Comparison of ENCODE assay signal across 8 mouse cellular contexts in genomic region chr12:55499031-55499430, GRCm38 (mm10). TPM values are rescaled to one million over a fixed set of nuclear protein-coding genes. Genes with fewer than 3 reads are reported as not detected.
DNase-seq lines count a peak whose midpoint lies in the region; ATAC-seq and TF ChIP-seq lines count a peak whose summit lies in the region.

No protein-coding gene starts in this region.

- H3K27me3 ChIP-seq in intestine, embryonic 14.5 days (replicated peaks; ENCODE audit: control insufficient read depth, insufficient read depth, low read length) = no peaks in the 10 kb centered on the region

- H3K9ac ChIP-seq in intestine, embryonic 14.5 days (ENCODE audit: low read length) = no peak overlapping the region

- H3K4me3 ChIP-seq in gastrocnemius, adult 2 months = peak overlapping the region; percentile 47
- no peak overlapping the region for H3K4me3 ChIP-seq in intestine, embryonic 14.5 days (ENCODE audit: low read depth, low read length)

- no peaks in the 10 kb centered on the region for H3K36me3 ChIP-seq in intestine, embryonic 14.5 days (ENCODE audit: control insufficient read depth, insufficient read depth, low read length)

- intact Hi-C loops in gastrocnemius, adult 2 months (cut with DNase I) = loop anchor here (1.0 to 5.0 kb wide), 3 partner anchors 122 to 184 kb away; no protein-coding TSS in a partner anchor
- intact Hi-C loops in left cerebral cortex, postnatal 25 days (cut with DNase I) = loop anchor here (1.0 kb wide), 3 partner anchors 127 to 184 kb away; no protein-coding TSS in a partner anchor

- H3K27ac ChIP-seq in gastrocnemius, adult 2 months = no peak overlapping the region
- no peak overlapping the region for H3K27ac ChIP-seq in intestine, embryonic 14.5 days (ENCODE audit: low read depth)

- peak; percentile 80 to 93 for DNase-seq in heart, adult 18-20 months
- DNase-seq in heart, adult 11 months = no peak
- peak; percentile 70 to 85 for DNase-seq in cerebellum, postnatal 4 days (ENCODE audit: low spot score in 2 of 2)
- DNase-seq in gastrocnemius, adult 2 months = peak; percentile 71
- DNase-seq in intestine, embryonic 14.5 days (ENCODE audit: low spot score) = peak; percentile 95
- DNase-seq in left cerebral cortex, postnatal 25 days (ENCODE audit: low spot score in 2 of 2) = peak; percentile 81 to 85
- peak; percentile 87 for DNase-seq in mesoderm, embryonic 11.5 days (ENCODE audit: low read depth, low spot score)
- DNase-seq in right cerebral cortex, postnatal 4 days = peak; percentile 83

- H3K4me2 ChIP-seq in intestine, embryonic 14.5 days (ENCODE audit: low read length) = peak overlapping the region; percentile 14; the same call in 1 of the 2 replicates

- peak; percentile 54 for ATAC-seq in intestine, embryonic 14.5 days (replicated peaks; ENCODE audit: low FRiP score, low TSS enrichment, low read depth)

- no peaks in the 10 kb centered on the region for H3K9me3 ChIP-seq in intestine, embryonic 14.5 days (ENCODE audit: control insufficient read depth, low read length)

- peak; percentile 95 for TF ChIP-seq CTCF in gastrocnemius, adult 2 months (IDR thresholded peaks at IDR 0.05)

- no peaks in the 10 kb centered on the region for H3K4me1 ChIP-seq in intestine, embryonic 14.5 days (replicated peaks; ENCODE audit: control insufficient read depth, insufficient read depth, low read length)

- WGBS in intestine, embryonic 14.5 days = under 1% methylated on average over 10 of the region's 10 CpGs

RNA-seq across cellular contexts. Expression of gene Nfkbia, which starts 6.6 kb away (rescaled TPM):
- total RNA-seq in heart, adult 18-20 months (2021) = 10 to 100 TPM; 59.5 to 74.3 TPM
- 10 to 100 TPM; 26.3 to 66.2 TPM for total RNA-seq in gastrocnemius, adult 2 months (2021)
- 75.3 and 80.3 TPM in 2 replicates for polyA plus RNA-seq in intestine, embryonic 14.5 days (2014; fragmentation: Nextera tagmentation; extraction: Ambion mirVana)
- 10 to 100 TPM; 28.5 to 31.7 TPM for total RNA-seq in left cerebral cortex, postnatal 25 days (2021)
